Mouse (Mus musculus): Measurements from ENCODE around the gene Twsg1.

- no peak for TF ChIP-seq CTCF (IDR thresholded peaks at IDR 0.05; ENCODE audit: extremely low read depth, insufficient read length, insufficient replicate concordance, low read depth, low read length)
- no peak for TF ChIP-seq POLR2A (IDR thresholded peaks at IDR 0.05; ENCODE audit: low read depth, low read length)
Measured at GRCm38 (mm10) chr17:65937671-65938070, 13.4 kb downstream of the Twsg1 start.
